Mouse (Mus musculus) T-cell, adult 66 days (primary cell): ENCODE results near the gene Grifin. TPM values are rescaled to one million over a fixed set of nuclear protein-coding genes. Genes with fewer than 3 reads are reported as not detected.

Experiments used
- total RNA-seq, 2 experiments: library from RNA; stranded (reverse); gene quantifications; 3 replicates in 1 of 2; 4 replicates in 1 of 2; pipeline ENCODE4 v1.2.4; 2023

The Grifin gene
- total RNA-seq, result 1 to 10 TPM; 1.7 TPM

GRCm38 (mm10) chr5:140564896-140565295 is at the start of gene Grifin:
TSS of gene Grifin (minus strand) at chr5:140565071.

DNA sequence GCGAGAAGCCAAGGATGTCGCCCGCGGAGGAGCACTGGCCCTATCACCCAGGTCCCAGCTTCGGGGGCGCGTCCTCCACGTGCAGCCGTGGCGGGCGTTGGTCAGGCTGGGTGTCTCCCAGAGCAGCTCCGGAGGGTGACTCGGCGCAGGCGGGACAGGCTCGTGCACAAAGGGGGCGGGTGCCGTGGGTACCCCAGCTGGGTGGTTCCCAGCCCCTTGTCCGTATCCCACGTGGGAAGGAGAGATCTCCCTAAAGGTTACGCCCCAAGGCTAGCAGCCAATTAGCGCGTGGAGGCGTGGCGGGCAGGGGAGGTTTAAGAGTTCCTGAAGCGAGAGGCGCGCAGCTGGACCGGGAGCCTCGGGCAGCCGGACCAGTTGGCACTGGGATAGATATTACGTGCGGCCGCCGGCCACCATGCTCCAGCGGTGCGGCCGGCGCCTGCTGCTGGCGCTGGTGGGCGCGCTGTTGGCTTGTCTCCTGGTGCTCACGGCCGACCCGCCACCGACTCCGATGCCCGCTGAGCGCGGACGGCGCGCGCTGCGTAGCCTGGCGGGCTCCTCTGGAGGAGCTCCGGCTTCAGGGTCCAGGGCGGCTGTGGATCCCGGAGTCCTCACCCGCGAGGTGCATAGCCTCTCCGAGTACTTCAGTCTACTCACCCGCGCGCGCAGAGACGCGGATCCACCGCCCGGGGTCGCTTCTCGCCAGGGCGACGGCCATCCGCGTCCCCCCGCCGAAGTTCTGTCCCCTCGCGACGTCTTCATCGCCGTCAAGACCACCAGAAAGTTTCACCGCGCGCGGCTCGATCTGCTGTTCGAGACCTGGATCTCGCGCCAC is 42.3 kb upstream of the Grifin start, which contains the start of gene Lfng:
Gene Lfng (plus strand): TSS at position 320 of the 835 bp plus-strand sequence.

Other genes starting within 250 kb of the Grifin start
- 10 to 100 TPM; 31.2 to 41.5 TPM for gene Mad1l1, start 243.5 kb downstream of the Grifin start, total RNA-seq
- 10 to 100 TPM in 1 of 2 experiments, 1 to 10 TPM in 1; 9.2 to 10.3 TPM for gene Nudt1, start 243.4 kb downstream of the Grifin start, total RNA-seq
- gene Mrm2, start 233.2 kb downstream of the Grifin start, total RNA-seq, result 1 to 10 TPM; 5.0 to 6.0 TPM
- gene Snx8, start 175.8 kb downstream of the Grifin start, total RNA-seq, result 1 to 10 TPM; 5.4 to 7.1 TPM
- gene Eif3b, start 145.7 kb downstream of the Grifin start, total RNA-seq, result 100 to 1,000 TPM; 129 to 131 TPM
- not detected for gene Gm4869, start 119.4 kb downstream of the Grifin start, total RNA-seq
- 10 to 100 TPM; 14.2 to 14.7 TPM for gene Chst12, start 59.5 kb downstream of the Grifin start, total RNA-seq
- 100 to 1,000 TPM; 202 to 249 TPM for gene Lfng, start 42.2 kb upstream of the Grifin start, total RNA-seq
- 10 to 100 TPM; 79.2 to 88.7 TPM for gene Ttyh3, start 84.0 kb upstream of the Grifin start, total RNA-seq
- 10 to 100 TPM; 59.4 to 59.6 TPM for gene Iqce, start 137.3 kb upstream of the Grifin start, total RNA-seq
- gene Brat1, start 139.9 kb upstream of the Grifin start, total RNA-seq, result 10 to 100 TPM; 26.6 to 27.8 TPM
- gene Amz1, start 159.1 kb upstream of the Grifin start, total RNA-seq, result 1 to 10 TPM; 4.1 to 4.8 TPM